Mouse (Mus musculus) adrenal gland, adult 2 months (tissue): ENCODE results near the gene Spopl. TPM values are rescaled to one million over a fixed set of nuclear protein-coding genes. Genes with fewer than 3 reads are reported as not detected.
A peak's percentile ranks its signal among the peaks of the same experiment; 100 is the strongest.
"Not testable (repeated sequence)": the region's sequence is repeated elsewhere in the genome, so short reads cannot be mapped to it uniquely, and the experiment has no call there.

ENCODE experiments used
- DNase-seq: peaks from one replicate; pipeline ENCODE4 v3.0.0; 2021
- long read RNA-seq: library from polyadenylated mRNA; stranded (forward); transcript quantifications from one replicate; pipeline ENCODE4 v2.0.0, GENCODE M21; 2021
- polyA plus RNA-seq: library from polyadenylated mRNA; depleted of rRNA; stranded (reverse); fragments of >200 nt; gene quantifications from 2 replicates; pipeline ENCODE4 v1.2.3, GENCODE M21; 2012; rRNA removed
- total RNA-seq, 2 experiments: library from RNA; stranded (reverse); gene quantifications; 2 replicates each; pipeline ENCODE4 v1.2.3; 2021

Gene Spopl
- total RNA-seq (10 to 100 TPM; 15.8 to 19.2 TPM), polyA plus RNA-seq (0.85 and 1.5 TPM in 2 replicates)
- long read RNA-seq, full-length matches to known transcripts: 2 of 6 reads
- long read RNA-seq, partial matches to known transcripts: 2 of 6 reads
- long read RNA-seq, other reads (novel, unspliced or antisense): 2 of 6 reads

DNA sequence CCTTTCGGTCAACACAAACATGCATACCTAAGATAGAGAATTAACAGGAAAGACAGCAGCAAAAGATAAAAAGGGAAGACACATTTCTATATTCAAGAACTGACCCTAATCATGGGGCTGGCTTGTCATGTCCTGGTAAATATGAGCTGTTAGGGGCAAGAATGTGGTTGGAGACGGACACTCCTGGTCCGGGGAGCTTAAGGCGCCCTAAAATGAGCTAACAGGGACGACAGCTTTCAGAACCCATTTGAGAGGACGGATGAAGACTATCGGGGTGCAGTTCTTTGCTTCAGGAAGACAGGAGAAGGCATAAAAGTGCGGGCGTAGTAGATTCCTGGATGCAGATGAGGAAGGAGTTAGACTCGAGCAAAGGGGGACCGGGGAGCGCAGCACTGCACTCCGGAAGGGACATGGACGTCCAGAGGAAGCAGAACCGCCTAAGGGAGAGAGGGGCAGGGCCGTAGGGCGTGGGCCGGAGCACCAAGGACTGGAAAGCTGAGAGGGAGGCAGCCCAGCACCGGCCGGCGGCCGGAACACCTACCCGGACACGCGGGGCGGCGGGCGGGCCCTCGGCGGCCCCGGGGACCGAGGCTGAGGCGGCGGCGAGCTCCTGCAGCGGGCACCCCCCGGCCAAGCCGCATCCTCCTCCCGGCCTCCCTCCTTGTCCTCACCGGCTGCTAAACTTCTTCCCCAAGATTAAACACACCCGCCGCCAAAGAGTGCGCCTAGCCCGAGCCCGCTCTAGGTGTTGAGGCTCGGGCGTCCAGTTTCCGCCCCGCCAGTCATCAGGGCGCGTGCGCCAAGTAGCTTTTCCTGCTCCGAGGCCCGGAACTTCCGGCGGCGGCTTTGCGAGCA, at the start of gene Spopl:
Gene Spopl, minus strand, starts transcription at position 805 of the 855 bp plus-strand sequence.
- DNase-seq: peak; percentile 91

GRCm38 (mm10) chr2:23620128-23620527, 48.2 kb upstream of the Spopl start:
- no peak for DNase-seq

GRCm38 (mm10) chr2:23617989-23618388, 46.1 kb upstream of the Spopl start:
- no peak for DNase-seq

GRCm38 (mm10) chr2:23605391-23605790, 33.5 kb upstream of the Spopl start:
- DNase-seq: no peak

DNA sequence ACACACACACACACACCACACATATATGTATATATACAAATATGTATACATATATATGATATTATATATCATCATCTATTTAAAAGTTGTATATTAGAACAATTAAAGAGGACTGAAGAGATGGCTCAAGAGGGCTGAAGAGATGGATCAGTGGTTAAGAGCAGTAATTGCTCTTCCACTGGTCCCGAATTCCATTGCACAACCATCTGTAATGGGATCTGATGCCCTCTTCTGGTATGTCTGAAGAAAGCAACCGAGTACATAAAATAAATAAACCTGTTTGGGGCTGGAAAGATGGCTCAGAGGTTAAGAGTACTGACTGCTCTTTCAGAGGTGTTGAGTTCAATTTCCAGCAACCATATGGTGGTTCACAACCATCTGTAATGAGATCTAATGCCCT, 16.9 kb upstream of the Spopl start:
- no peak for DNase-seq

GRCm38 (mm10) chr2:23572157-23572532, 239 bp upstream of the Spopl start:
- DNase-seq: not testable (repeated sequence)

DNA sequence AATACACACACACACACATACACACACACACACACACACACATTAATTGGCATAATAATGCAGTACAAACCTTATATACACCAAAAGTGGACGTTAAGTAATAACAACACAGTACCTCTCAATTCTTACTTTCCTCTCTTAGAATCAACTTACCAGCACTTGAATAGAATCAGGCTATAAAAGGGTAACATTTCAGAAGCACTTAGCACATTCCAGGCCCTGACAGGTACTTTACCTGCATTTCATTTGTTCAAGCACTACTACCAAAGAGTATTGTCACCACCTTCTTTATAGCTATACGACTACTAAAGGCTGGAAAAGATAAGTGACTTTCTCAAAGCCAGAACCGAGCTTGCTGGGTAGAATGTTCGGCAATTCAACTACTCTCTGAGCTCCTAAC, 1.3 kb downstream of the Spopl start:
- no peak for DNase-seq

DNA sequence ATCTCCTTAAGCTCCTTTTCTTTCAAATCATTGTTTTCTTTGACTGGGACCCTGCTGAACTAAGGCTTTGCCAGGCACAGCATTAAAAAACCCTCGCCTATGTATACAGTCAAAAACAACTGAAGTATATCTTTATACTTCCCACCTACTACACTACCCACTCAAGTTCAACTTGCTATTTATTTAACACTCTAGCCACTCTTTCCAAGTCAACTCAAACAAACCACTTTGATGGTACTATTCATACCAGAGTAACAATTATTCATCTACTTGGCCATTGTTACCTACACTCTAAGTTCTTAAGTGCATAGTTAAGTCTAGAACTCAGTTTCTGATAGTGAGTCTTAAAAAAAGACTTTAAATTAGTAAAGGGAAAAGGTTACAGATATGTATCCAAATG, 3.1 kb downstream of the Spopl start:
- no peak for DNase-seq

- DNase-seq: no peak
Observed at GRCm38 (mm10) chr2:23565081-23565801, 6.7 kb downstream of the Spopl start.

DNA sequence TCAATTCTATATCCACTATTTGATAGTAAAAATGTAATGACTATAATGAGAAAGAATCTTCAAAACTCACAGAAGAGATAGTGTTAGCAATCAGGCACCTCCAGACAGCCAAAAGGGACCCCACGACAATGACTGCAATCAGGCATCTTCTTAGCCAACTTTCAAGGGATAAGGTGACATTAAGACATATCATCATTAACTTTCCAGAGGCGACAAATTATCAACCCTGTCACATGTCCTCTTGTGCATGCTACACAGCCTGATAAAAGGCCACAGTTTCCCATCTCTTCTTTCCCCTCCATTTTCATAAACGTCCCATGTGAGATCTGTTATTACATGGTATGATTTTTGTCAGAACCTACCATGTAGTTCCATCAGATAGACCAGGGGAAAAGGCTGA, 9.0 kb downstream of the Spopl start:
- DNase-seq: no peak

DNA sequence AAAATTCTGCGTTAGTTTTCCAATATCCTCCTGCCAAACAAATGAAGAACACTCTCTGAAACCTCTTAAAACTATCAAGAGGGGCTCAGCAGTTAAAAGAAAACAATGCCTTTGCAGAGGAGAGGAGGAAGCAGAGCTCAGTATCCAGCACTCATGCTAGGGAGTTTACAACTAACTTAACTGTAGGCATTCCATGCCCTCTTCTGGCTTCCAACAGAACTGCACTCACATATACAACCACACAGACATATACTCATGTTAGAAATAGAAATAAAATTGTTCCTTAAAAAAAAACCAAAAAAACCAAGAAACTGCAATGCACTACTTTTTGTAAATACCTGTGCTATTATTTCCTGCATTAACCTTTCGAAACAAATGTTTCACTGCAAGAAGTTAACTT, 12.7 kb downstream of the Spopl start:
- DNase-seq: no peak

- DNase-seq: no peak
Observed at GRCm38 (mm10) chr2:23551235-23551634, 20.7 kb downstream of the Spopl start.

DNA sequence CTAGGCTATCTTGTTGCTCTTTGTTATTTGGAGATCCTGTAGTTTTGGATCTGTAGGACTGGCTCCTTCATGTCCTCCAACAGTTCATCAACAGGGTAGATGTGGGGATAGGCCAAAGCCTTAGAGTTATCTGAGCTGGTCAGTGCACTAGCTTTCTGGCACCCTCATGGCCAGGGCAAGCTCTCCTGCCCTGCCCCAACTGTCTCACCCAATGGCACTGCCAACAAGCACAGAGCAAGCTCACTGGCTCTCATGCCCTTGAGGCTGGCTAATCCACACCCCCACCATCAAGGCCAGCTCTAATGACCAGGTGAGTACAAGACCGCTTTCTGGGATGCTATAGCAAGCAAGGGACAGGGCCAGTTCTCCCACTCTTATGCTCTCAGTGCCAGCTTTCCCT, 24.7 kb downstream of the Spopl start:
- no peak for DNase-seq

DNA sequence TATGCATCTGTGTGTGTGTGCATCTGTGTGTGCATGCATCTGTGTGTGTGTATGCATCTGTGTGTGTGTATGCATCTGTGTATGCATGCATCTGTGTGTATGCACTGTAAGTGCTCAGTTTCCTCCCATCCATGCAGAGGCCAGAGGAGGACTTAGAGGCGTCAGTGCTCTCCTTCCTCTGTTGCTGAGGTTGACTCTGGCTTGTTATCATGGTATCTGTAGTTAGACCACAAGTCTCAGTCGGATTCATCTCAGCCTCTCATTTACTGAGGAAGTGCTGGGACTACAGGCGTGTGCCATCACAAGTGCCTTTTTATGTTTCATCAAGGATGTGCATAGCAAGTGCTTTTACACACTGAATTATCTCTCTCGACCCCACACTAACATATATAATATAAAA, 31.9 kb downstream of the Spopl start:
- no peak for DNase-seq

- DNase-seq: not testable (repeated sequence)
Observed at GRCm38 (mm10) chr2:23527717-23528116, 44.2 kb downstream of the Spopl start.

DNA sequence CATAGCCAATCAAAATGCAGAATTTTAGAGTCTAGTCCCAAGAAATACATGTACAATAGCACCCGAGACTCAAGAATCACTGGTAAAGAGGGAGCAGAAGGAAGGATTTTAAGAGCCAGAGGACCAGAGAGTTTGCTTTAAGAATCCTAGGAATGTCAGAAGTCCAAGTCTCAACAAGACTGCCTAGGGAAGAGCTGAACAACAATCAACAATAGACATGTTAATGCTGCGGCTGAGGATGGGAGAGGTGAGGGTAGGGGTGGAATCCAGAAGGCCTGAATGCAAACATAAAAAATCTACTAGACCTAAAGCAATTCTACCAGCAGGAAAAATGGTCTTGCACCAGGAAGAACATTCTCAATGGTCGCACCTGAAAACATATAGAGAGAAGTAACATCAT, 66.8 kb downstream of the Spopl start:
- no peak for DNase-seq

- DNase-seq: no peak
Observed at GRCm38 (mm10) chr2:23481715-23482114, 90.2 kb downstream of the Spopl start.

GRCm38 (mm10) chr2:23467471-23467870, 104.4 kb downstream of the Spopl start:
- DNase-seq: no peak

DNA sequence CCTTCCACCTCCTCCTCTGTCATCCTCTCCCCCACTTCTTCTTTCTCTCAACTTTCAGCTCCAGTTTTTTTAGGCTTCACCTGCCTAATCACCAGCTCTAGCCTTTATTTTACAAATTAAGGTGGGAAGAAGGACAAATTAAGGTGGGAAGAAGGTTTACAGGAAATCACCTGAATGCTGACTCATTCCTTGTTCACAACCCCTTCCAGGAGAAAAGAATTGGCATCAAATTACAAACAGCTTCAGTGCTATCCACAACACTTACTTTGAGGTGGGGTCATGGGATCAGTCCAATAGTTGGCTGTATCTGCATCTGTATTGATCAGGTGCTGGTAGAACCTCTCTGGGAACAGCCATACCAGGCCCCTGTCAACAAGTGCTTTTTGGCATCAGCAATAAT, 114.5 kb downstream of the Spopl start:
- DNase-seq: no peak
